Mouse (Mus musculus): ENCODE data around the gene Cntn4. TPM values are rescaled to one million over a fixed set of nuclear protein-coding genes. Genes with fewer than 3 reads are reported as not detected.

Cntn4 gene
- polyA plus RNA-seq, 1 experiment from 2014 or later, result 2.0 TPM

DNA sequence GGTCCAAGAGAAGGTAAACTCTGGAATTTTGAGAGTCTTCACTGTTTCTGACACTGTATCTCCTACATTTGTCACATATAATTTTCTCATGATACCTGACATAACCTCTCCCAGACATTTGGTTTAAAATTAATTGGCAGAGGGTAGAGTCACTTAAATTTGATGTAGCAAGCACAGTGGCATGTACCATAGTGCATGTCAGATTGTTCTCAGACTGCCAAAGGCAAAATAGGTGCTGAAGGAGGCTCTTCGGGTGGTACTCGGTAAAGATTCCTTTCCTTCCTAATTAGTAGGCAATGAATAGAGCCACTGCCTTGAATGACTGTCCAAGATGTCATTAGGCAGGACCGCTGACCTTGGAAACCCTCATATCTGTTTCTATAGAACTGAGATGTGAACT lies 477.9 kb downstream of the Cntn4 start:
- Histone ChIP-seq H3K27me3 (ENCODE audit: control insufficient read depth, insufficient read depth, low read length) (no peaks in the 10 kb centered on the region), H3K9me3 (ENCODE audit: control insufficient read depth, low read length) (no peaks in the 10 kb centered on the region), H3K4me3 (ENCODE audit: low read depth, low read length) (no peak overlapping the region), H3K9ac (ENCODE audit: low read length) (no peak overlapping the region), H3K4me1 (ENCODE audit: control insufficient read depth, insufficient read depth, low read length) (no peaks in the 10 kb centered on the region), H3K27ac (ENCODE audit: low read depth, low read length) (no peak overlapping the region), H3K4me2 (no peak overlapping the region), H3K36me3 (ENCODE audit: control insufficient read depth, insufficient read depth, low read length) (no peaks in the 10 kb centered on the region)
- WGBS, result 87% methylated on average over 3 of the region's 3 CpGs
- no peak for ATAC-seq (ENCODE audit: low FRiP score)
- DNase-seq (ENCODE audit: low spot score, missing footprints), result no peak

DNA sequence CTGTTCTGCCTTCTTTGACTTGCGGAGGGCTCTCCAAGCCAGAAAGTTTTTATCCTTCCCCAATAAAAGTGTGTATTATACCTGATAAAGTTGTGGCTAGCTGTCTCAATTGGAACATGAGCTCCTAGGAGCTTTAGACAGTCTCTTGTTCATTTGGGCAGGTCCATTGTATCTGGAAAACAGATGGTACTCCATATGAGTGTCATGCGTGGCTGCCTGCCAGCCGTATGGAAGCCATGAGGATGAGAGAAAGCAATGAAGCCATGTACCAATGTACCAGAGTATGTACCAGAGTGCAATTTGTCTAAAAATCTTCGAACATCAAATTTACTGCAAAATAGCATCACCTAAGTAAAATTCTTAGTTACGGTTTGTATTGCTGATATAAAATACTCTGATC lies 500.1 kb downstream of the Cntn4 start:
- Histone ChIP-seq H3K27ac (ENCODE audit: low read depth, low read length) (no peak overlapping the region), H3K27me3 (ENCODE audit: control insufficient read depth, insufficient read depth, low read length) (no peaks in the 10 kb centered on the region), H3K4me1 (ENCODE audit: control insufficient read depth, insufficient read depth, low read length) (no peaks in the 10 kb centered on the region), H3K4me3 (ENCODE audit: low read depth, low read length) (no peak overlapping the region), H3K9me3 (ENCODE audit: control insufficient read depth, low read length) (no peaks in the 10 kb centered on the region), H3K9ac (ENCODE audit: low read length) (no peak overlapping the region), H3K36me3 (ENCODE audit: control insufficient read depth, insufficient read depth, low read length) (no peaks in the 10 kb centered on the region), H3K4me2 (no peak overlapping the region)
- ATAC-seq (ENCODE audit: low FRiP score), result no peak
- WGBS, result 88% methylated on average over 5 of the region's 5 CpGs
- no peak for DNase-seq (ENCODE audit: low spot score, missing footprints)

DNA sequence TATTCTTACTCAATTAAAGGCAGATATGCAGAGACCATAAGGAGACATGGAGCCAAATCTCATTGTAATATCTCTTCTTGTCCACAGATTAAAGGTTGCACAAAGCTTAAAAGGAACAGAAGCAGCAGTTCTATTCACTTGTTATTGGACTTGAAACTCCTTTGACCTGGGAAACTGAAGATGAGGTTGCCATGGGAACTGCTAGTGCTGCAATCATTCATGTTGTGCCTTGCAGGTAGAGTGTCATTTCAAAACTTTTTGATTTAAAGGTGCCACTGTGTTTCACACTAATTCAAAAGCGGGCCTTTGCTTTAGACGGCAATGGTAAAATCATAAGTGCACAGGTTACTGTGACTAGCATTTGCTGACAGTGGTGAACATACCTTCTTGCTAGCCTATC lies 504.1 kb downstream of the Cntn4 start:
- Histone ChIP-seq H3K4me2 (no peak overlapping the region), H3K9ac (ENCODE audit: low read length) (no peak overlapping the region), H3K27me3 (ENCODE audit: control insufficient read depth, insufficient read depth, low read length) (no peaks in the 10 kb centered on the region), H3K4me3 (ENCODE audit: low read depth, low read length) (no peak overlapping the region), H3K36me3 (ENCODE audit: control insufficient read depth, insufficient read depth, low read length) (no peaks in the 10 kb centered on the region), H3K9me3 (ENCODE audit: control insufficient read depth, low read length) (no peaks in the 10 kb centered on the region), H3K27ac (ENCODE audit: low read depth, low read length) (no peak overlapping the region), H3K4me1 (ENCODE audit: control insufficient read depth, insufficient read depth, low read length) (no peaks in the 10 kb centered on the region)
- no peak for ATAC-seq (ENCODE audit: low FRiP score)
- no peak for DNase-seq (ENCODE audit: low spot score, missing footprints)
- WGBS, result 96% methylated on average over 2 of the region's 2 CpGs

DNA sequence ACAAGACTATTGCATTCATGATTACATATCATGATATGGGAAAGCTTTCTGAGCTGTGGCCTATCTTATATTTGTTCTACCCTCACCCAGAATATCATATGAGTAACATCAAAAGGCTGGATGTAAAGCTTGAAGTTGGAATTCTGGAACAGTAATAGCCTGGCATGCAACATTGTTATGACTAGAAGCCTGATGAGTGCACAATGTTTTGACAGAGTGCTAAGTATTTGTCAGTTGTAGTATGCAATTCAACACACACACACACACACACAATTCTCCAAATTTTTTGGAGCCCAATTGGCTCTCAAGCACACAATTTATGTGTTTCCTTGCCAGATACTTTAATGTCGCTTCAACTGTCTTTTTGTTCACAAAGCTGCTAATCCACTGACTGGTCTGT lies 523.5 kb downstream of the Cntn4 start:
- Histone ChIP-seq H3K36me3 (ENCODE audit: control insufficient read depth, insufficient read depth, low read length) (no peaks in the 10 kb centered on the region), H3K4me2 (no peak overlapping the region), H3K9ac (ENCODE audit: low read length) (no peak overlapping the region), H3K4me1 (ENCODE audit: control insufficient read depth, insufficient read depth, low read length) (no peaks in the 10 kb centered on the region), H3K27me3 (ENCODE audit: control insufficient read depth, insufficient read depth, low read length) (no peaks in the 10 kb centered on the region), H3K9me3 (ENCODE audit: control insufficient read depth, low read length) (no peaks in the 10 kb centered on the region), H3K27ac (ENCODE audit: low read depth, low read length) (no peak overlapping the region), H3K4me3 (ENCODE audit: low read depth, low read length) (no peak overlapping the region)
- ATAC-seq (ENCODE audit: low FRiP score) (no peak), DNase-seq (ENCODE audit: low spot score, missing footprints) (no peak)
- 87% methylated on average over 1 of the region's 1 CpGs for whole genome bisulfite sequencing

DNA sequence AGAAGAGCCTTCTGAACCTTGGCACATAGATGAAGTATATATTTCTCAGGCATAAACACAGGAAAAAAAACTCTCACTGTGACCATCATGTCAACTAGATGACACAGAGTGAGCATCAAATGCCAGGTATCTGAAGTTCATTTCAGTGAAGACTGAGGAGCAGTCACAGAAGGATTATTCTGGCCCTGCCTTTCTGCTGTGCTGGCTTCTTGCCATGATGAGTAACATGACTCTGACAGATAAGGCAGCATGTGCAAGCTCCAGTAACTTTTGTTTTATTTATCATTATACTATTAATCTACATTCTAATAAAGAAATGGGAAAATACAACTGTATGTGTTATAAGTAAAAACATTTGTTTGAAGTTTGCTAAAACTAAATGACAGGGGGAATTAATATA lies 529.9 kb downstream of the Cntn4 start:
- no peaks in the 10 kb centered on the region for H3K9me3 ChIP-seq (ENCODE audit: control insufficient read depth, low read length)
- no peaks in the 10 kb centered on the region for H3K4me1 ChIP-seq (ENCODE audit: control insufficient read depth, insufficient read depth, low read length)
- no peak overlapping the region for H3K9ac ChIP-seq (ENCODE audit: low read length)
- no peak for DNase-seq (ENCODE audit: low spot score, missing footprints)
- H3K36me3 ChIP-seq (ENCODE audit: control insufficient read depth, insufficient read depth, low read length), result no peaks in the 10 kb centered on the region
- H3K4me2 ChIP-seq, result no peak overlapping the region
- H3K4me3 ChIP-seq (ENCODE audit: low read depth, low read length), result no peak overlapping the region
- ATAC-seq (ENCODE audit: low FRiP score), result no peak
- H3K27me3 ChIP-seq (ENCODE audit: control insufficient read depth, insufficient read depth, low read length), result no peaks in the 10 kb centered on the region
- H3K27ac ChIP-seq (ENCODE audit: low read depth, low read length), result no peak overlapping the region

DNA sequence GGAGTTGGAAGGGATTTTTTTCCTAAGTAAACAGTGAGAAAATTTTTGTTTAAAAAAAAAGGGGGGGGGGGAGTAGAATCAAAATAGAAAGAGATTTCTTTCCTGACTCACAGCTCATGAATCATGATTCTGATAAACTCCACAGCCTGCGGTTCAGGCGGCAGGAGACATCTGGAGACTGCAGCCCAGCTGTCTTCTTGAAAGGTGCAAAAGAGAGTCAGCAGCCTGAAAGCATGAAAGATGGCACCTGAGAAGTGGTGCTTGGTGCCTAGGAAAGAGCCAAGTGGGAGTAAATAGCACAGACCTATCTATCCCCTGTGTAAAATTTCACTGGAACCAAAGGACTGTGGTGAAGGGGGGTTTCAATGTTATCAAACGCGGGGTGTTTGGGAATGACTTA lies 535.6 kb downstream of the Cntn4 start:
- 91% methylated on average over 4 of the region's 4 CpGs for WGBS
- no peak overlapping the region for H3K27ac ChIP-seq (ENCODE audit: low read depth, low read length)
- H3K4me1 ChIP-seq (ENCODE audit: control insufficient read depth, insufficient read depth, low read length), result no peaks in the 10 kb centered on the region
- no peak overlapping the region for H3K4me2 ChIP-seq
- no peaks in the 10 kb centered on the region for H3K9me3 ChIP-seq (ENCODE audit: control insufficient read depth, low read length)
- DNase-seq (ENCODE audit: low spot score, missing footprints) (no peak), ATAC-seq (ENCODE audit: low FRiP score) (no peak)
- H3K9ac ChIP-seq (ENCODE audit: low read length), result no peak overlapping the region
- H3K4me3 ChIP-seq (ENCODE audit: low read depth, low read length), result no peak overlapping the region
- H3K36me3 ChIP-seq (ENCODE audit: control insufficient read depth, insufficient read depth, low read length), result no peaks in the 10 kb centered on the region
- no peaks in the 10 kb centered on the region for H3K27me3 ChIP-seq (ENCODE audit: control insufficient read depth, insufficient read depth, low read length)

DNA sequence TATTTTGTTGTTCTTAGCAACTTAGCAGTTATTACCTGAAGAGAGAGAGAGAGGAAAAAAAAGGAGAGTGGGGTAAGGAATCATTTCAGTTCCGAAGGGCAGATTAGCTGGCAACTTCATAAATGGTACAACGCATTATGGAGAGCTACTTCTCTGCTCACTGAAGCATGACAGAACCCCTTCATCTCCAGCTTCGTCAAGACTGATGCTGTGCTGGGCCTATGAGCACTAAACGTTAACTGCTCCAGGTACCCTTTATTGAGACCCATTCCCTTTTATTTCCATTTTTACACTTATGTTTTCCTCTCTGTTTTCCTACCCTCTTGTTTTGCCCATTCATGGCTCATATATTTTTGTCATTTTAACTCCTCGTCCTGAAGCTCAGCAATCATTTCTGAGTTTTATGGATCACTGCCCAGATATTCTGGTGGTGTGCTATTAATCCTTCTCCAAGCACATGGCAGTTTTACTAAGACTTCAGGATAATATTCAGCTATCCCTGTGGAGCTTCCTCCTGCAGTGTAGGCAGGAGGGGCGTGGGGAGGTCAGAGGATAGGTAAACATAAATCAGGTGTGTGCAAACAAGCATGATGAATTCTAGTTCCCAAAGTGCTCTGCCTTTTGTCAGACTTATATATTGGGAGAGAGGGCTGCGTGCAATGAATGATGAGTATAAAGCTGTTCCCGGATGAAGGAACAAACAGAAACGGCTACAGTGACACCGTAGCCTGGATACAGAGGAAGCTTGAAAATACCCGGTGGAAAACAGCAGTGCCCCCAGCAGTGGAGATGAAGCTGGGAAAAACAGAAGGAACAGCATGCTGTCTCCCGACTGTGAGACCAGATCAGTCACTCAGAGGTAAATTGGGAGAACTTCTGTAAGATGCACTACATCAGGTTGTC lies 559.8 kb downstream of the Cntn4 start:
- no peaks in the 10 kb centered on the region for H3K36me3 ChIP-seq (ENCODE audit: control insufficient read depth, insufficient read depth, low read length)
- H3K27ac ChIP-seq (ENCODE audit: low read depth, low read length), result no peak overlapping the region
- no peak overlapping the region for H3K9ac ChIP-seq (ENCODE audit: low read length)
- no peak overlapping the region for H3K4me3 ChIP-seq (ENCODE audit: low read depth, low read length)
- no peak for DNase-seq (ENCODE audit: low spot score, missing footprints)
- H3K9me3 ChIP-seq (ENCODE audit: control insufficient read depth, low read length), result no peaks in the 10 kb centered on the region
- H3K27me3 ChIP-seq (ENCODE audit: control insufficient read depth, insufficient read depth, low read length), result no peaks in the 10 kb centered on the region
- H3K4me2 ChIP-seq, result no peak overlapping the region
- no peaks in the 10 kb centered on the region for H3K4me1 ChIP-seq (ENCODE audit: control insufficient read depth, insufficient read depth, low read length)
- WGBS, result 69% methylated on average over 12 of the region's 12 CpGs
- peak; percentile 46; the same call in 1 of the 2 replicates for ATAC-seq (ENCODE audit: low FRiP score)

DNA sequence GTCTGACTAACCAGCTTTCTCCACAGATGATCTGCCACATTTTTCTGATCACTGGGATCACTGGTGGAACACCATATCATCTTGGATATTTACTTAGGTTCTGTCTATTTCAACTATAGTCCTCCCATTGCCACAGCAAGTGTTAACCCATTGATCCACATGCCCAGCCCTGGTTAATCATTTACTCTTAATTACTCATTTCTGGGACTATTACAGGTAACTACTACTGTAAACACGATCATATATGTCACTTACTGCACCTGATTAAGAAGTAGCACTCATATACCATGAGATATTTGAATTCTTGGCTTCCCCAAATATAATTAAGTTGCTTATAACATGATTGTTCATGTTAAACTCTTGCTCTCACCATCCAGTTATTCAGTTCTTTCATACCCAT lies 564.1 kb downstream of the Cntn4 start:
- Histone ChIP-seq H3K36me3 (ENCODE audit: control insufficient read depth, insufficient read depth, low read length) (no peaks in the 10 kb centered on the region), H3K27me3 (ENCODE audit: control insufficient read depth, insufficient read depth, low read length) (no peaks in the 10 kb centered on the region), H3K4me3 (ENCODE audit: low read depth, low read length) (no peak overlapping the region), H3K9ac (ENCODE audit: low read length) (no peak overlapping the region), H3K27ac (ENCODE audit: low read depth, low read length) (no peak overlapping the region), H3K4me2 (no peak overlapping the region), H3K9me3 (ENCODE audit: control insufficient read depth, low read length) (no peaks in the 10 kb centered on the region), H3K4me1 (ENCODE audit: control insufficient read depth, insufficient read depth, low read length) (no peaks in the 10 kb centered on the region)
- DNase-seq (ENCODE audit: low spot score, missing footprints), result no peak
- no peak for ATAC-seq (ENCODE audit: low FRiP score)
- 68% methylated on average over 1 of the region's 1 CpGs for WGBS

DNA sequence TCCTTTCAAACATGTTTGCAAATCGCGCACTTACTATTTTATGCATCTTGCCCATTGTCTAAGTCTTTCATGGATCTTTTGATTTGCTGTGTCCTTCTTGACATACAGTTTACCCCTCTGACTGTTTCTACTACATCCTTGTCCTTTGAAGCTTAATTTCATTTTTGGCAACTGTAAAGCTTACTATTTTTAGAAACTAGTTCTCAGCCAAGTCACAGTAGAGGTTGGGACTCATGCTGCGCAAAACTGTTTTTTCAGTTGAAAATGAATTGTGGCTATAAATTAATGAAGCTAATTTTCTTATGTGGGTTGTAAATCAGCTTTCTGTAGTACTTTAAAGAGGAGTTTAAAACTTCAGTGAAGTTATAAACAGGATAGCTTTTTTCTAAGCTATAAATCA lies 585.9 kb downstream of the Cntn4 start:
- WGBS, result 96% methylated on average over 3 of the region's 3 CpGs
- H3K27me3 ChIP-seq (ENCODE audit: control insufficient read depth, insufficient read depth, low read length), result no peaks in the 10 kb centered on the region
- no peak overlapping the region for H3K4me2 ChIP-seq
- H3K4me3 ChIP-seq (ENCODE audit: low read depth, low read length), result no peak overlapping the region
- no peak for DNase-seq (ENCODE audit: low spot score, missing footprints)
- H3K9me3 ChIP-seq (ENCODE audit: control insufficient read depth, low read length), result no peaks in the 10 kb centered on the region
- H3K27ac ChIP-seq (ENCODE audit: low read depth, low read length), result no peak overlapping the region
- no peak overlapping the region for H3K9ac ChIP-seq (ENCODE audit: low read length)
- no peak for ATAC-seq (ENCODE audit: low FRiP score)
- no peaks in the 10 kb centered on the region for H3K36me3 ChIP-seq (ENCODE audit: control insufficient read depth, insufficient read depth, low read length)
- no peaks in the 10 kb centered on the region for H3K4me1 ChIP-seq (ENCODE audit: control insufficient read depth, insufficient read depth, low read length)

All from midbrain, embryonic 11.5 days (tissue).